Mouse (Mus musculus): ENCODE data around the gene Nek6.

- TF ChIP-seq GATA1 (IDR thresholded peaks at IDR 0.05; ENCODE audit: borderline replicate concordance, low read length) (no peak), FLI1 (IDR thresholded peaks at IDR 0.05; ENCODE audit: low read length) (no peak)
Measured at GRCm38 (mm10) chr2:38546748-38547147, 35.3 kb downstream of the Nek6 start.

All from megakaryocyte, embryonic 14.5 days (primary cell).